Mouse (Mus musculus): ENCODE measurements around the gene Klhl2. TPM values are rescaled to one million over a fixed set of nuclear protein-coding genes. Genes with fewer than 3 reads are reported as not detected.

The Klhl2 gene
- polyA plus RNA-seq, 1 experiment = 5.2 TPM

GRCm38 (mm10) chr8:64870218-64870617 is 20.4 kb upstream of the Klhl2 start:
- TF ChIP-seq CTCF (IDR thresholded peaks at IDR 0.05; ENCODE audit: extremely low read depth, insufficient read depth, insufficient read length, insufficient replicate concordance) (no peak), POLR2A (IDR thresholded peaks at IDR 0.05; ENCODE audit: low read depth, low read length) (no peak)
- Histone ChIP-seq H3K27me3 (ENCODE audit: control insufficient read depth, insufficient read depth, low read length) (no peaks in the 10 kb centered on the region), H3K27ac (ENCODE audit: insufficient read depth, low read length) (no peak overlapping the region), H3K4me1 (ENCODE audit: control insufficient read depth, insufficient read depth, insufficient read length) (no peaks in the 10 kb centered on the region; the same call in 1 of the 2 replicates), H3K4me3 (ENCODE audit: extremely low read depth, insufficient read depth, insufficient read length) (no peak overlapping the region), H3K36me3 (ENCODE audit: control insufficient read depth, insufficient read depth, low read length) (no peaks in the 10 kb centered on the region)
- WGBS = 59% methylated on average over 2 of the region's 2 CpGs
- no peak for DNase-seq (ENCODE audit: low read depth in 1 of 2, low spot score in 2 of 2)

- TF ChIP-seq CTCF (IDR thresholded peaks at IDR 0.05; ENCODE audit: extremely low read depth, insufficient read depth, insufficient read length, insufficient replicate concordance) (no peak; the same call in 1 of the 2 replicates), POLR2A (IDR thresholded peaks at IDR 0.05; ENCODE audit: low read depth, low read length) (no peak)
- 4% methylated on average over 86 of the region's 100 CpGs for WGBS
- Histone ChIP-seq H3K4me1 (ENCODE audit: control insufficient read depth, insufficient read depth, insufficient read length) (no peaks in the 10 kb centered on the region; the same call in 1 of the 2 replicates), H3K4me3 (ENCODE audit: extremely low read depth, insufficient read depth, insufficient read length) (peak overlapping the region; percentile 95), H3K27me3 (ENCODE audit: control insufficient read depth, insufficient read depth, low read length) (peaks cover 5% of the 10 kb centered on the region; the same call in 1 of the 2 replicates), H3K27ac (ENCODE audit: insufficient read depth, low read length) (peak overlapping the region; percentile 29; the same call in 1 of the 2 replicates), H3K36me3 (ENCODE audit: control insufficient read depth, insufficient read depth, low read length) (no peaks in the 10 kb centered on the region)
- DNase-seq (ENCODE audit: low read depth in 1 of 2, low spot score in 2 of 2) = no peak
Measured at GRCm38 (mm10) chr8:64849091-64849896, 523 bp downstream of the Klhl2 start.

- Histone ChIP-seq H3K27me3 (ENCODE audit: control insufficient read depth, insufficient read depth, low read length) (peaks cover 5% of the 10 kb centered on the region; the same call in 1 of the 2 replicates), H3K27ac (ENCODE audit: insufficient read depth, low read length) (no peak overlapping the region), H3K4me1 (ENCODE audit: control insufficient read depth, insufficient read depth, insufficient read length) (no peaks in the 10 kb centered on the region; the same call in 1 of the 2 replicates), H3K36me3 (ENCODE audit: control insufficient read depth, insufficient read depth, low read length) (no peaks in the 10 kb centered on the region), H3K4me3 (ENCODE audit: extremely low read depth, insufficient read depth, insufficient read length) (no peak overlapping the region)
- no peak for DNase-seq (ENCODE audit: low read depth in 1 of 2, low spot score in 2 of 2)
- no peak for TF ChIP-seq CTCF (IDR thresholded peaks at IDR 0.05; ENCODE audit: extremely low read depth, insufficient read depth, insufficient read length, insufficient replicate concordance)
- 40% methylated on average over 8 of the region's 8 CpGs for WGBS
Measured at GRCm38 (mm10) chr8:64848245-64848785, 1.5 kb downstream of the Klhl2 start.

DNA sequence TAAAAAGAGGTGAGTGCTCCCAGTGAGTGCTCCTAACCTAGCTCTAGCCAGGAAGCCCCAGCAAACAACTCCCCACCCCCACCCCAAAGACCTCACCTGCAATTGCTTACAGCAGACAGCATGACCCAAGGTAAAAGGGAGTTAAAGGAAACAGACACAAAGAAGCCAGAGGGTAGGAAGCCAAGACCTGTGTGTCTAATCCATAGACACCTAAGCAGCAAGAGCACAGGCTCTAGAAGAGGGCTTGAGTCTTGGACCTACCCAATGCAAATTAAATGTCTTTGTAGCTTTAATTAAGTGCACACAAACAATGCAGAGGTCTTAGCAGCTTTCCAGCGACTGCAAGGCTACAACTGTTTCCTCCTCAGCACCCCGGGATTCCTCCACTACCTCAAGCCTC is 2.2 kb downstream of the Klhl2 start:
- H3K27ac ChIP-seq (ENCODE audit: insufficient read depth, low read length) = no peak overlapping the region

GRCm38 (mm10) chr8:64847241-64847640 is 2.6 kb downstream of the Klhl2 start:
- WGBS = 51% methylated on average over 2 of the region's 2 CpGs
- Histone ChIP-seq H3K27ac (ENCODE audit: insufficient read depth, low read length) (no peak overlapping the region), H3K4me3 (ENCODE audit: extremely low read depth, insufficient read depth, insufficient read length) (no peak overlapping the region), H3K36me3 (ENCODE audit: control insufficient read depth, insufficient read depth, low read length) (no peaks in the 10 kb centered on the region), H3K27me3 (ENCODE audit: control insufficient read depth, insufficient read depth, low read length) (peaks cover 5% of the 10 kb centered on the region; the same call in 1 of the 2 replicates), H3K4me1 (ENCODE audit: control insufficient read depth, insufficient read depth, insufficient read length) (no peaks in the 10 kb centered on the region; the same call in 1 of the 2 replicates)
- no peak for DNase-seq (ENCODE audit: low read depth in 1 of 2, low spot score in 2 of 2)
- TF ChIP-seq CTCF (IDR thresholded peaks at IDR 0.05; ENCODE audit: extremely low read depth, insufficient read depth, insufficient read length, insufficient replicate concordance) = no peak
- TF ChIP-seq POLR2A (IDR thresholded peaks at IDR 0.05; ENCODE audit: low read depth, low read length) = no peak

More for the DNA sequence above, 2.2 kb downstream of the Klhl2 start:
- Histone ChIP-seq H3K4me3 (ENCODE audit: extremely low read depth, insufficient read depth, insufficient read length) (no peak overlapping the region), H3K36me3 (ENCODE audit: control insufficient read depth, insufficient read depth, low read length) (no peaks in the 10 kb centered on the region), H3K27me3 (ENCODE audit: control insufficient read depth, insufficient read depth, low read length) (peaks cover 5% of the 10 kb centered on the region; the same call in 1 of the 2 replicates), H3K4me1 (ENCODE audit: control insufficient read depth, insufficient read depth, insufficient read length) (no peaks in the 10 kb centered on the region; the same call in 1 of the 2 replicates)
- TF ChIP-seq CTCF (IDR thresholded peaks at IDR 0.05; ENCODE audit: extremely low read depth, insufficient read depth, insufficient read length, insufficient replicate concordance) (no peak), POLR2A (IDR thresholded peaks at IDR 0.05; ENCODE audit: low read depth, low read length) (no peak)
- 53% methylated on average over 2 of the region's 2 CpGs for WGBS
- DNase-seq (ENCODE audit: low read depth in 1 of 2, low spot score in 2 of 2) = no peak

DNA sequence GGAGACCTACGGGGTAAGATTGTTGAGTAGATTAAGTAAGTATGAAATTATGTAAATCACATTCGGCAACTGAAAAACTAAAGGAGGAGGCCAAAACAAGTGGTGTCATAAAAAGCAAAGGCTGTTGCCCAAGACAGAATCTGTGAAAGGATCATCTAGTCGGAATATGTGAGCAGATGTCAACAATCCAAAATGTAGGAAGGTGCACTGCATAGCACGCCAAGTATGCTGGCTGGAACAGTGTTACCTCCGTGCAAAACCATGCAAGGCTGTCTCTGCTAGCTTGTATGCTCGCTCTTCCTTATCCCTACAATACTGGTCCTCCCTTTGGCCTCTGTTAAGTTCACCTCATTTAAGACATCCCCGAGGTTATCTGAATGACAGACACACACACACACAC is 4.5 kb downstream of the Klhl2 start:
- 79% methylated on average over 7 of the region's 7 CpGs for WGBS
- TF ChIP-seq POLR2A (IDR thresholded peaks at IDR 0.05; ENCODE audit: low read depth, low read length) = no peak
- no peak for TF ChIP-seq CTCF (IDR thresholded peaks at IDR 0.05; ENCODE audit: extremely low read depth, insufficient read depth, insufficient read length, insufficient replicate concordance)
- Histone ChIP-seq H3K4me3 (ENCODE audit: extremely low read depth, insufficient read depth, insufficient read length) (no peak overlapping the region), H3K36me3 (ENCODE audit: control insufficient read depth, insufficient read depth, low read length) (no peaks in the 10 kb centered on the region), H3K27me3 (ENCODE audit: control insufficient read depth, insufficient read depth, low read length) (peaks cover 5% of the 10 kb centered on the region; the same call in 1 of the 2 replicates), H3K4me1 (ENCODE audit: control insufficient read depth, insufficient read depth, insufficient read length) (no peaks in the 10 kb centered on the region; the same call in 1 of the 2 replicates), H3K27ac (ENCODE audit: insufficient read depth, low read length) (no peak overlapping the region)
- no peak for DNase-seq (ENCODE audit: low read depth in 1 of 2, low spot score in 2 of 2)

Measured in spleen, adult 2 months (tissue).